Mouse (Mus musculus) right cerebral cortex, adult 18-20 months (tissue): Measurements from ENCODE around the gene Mpc1.
A peak's percentile ranks its signal among the peaks of the same experiment; 100 is the strongest.

Experiments
- DNase-seq: peaks from one replicate; pipeline ENCODE4 v3.0.0; 2022; ENCODE audit warnings: mixed read lengths

Mpc1 gene

DNA sequence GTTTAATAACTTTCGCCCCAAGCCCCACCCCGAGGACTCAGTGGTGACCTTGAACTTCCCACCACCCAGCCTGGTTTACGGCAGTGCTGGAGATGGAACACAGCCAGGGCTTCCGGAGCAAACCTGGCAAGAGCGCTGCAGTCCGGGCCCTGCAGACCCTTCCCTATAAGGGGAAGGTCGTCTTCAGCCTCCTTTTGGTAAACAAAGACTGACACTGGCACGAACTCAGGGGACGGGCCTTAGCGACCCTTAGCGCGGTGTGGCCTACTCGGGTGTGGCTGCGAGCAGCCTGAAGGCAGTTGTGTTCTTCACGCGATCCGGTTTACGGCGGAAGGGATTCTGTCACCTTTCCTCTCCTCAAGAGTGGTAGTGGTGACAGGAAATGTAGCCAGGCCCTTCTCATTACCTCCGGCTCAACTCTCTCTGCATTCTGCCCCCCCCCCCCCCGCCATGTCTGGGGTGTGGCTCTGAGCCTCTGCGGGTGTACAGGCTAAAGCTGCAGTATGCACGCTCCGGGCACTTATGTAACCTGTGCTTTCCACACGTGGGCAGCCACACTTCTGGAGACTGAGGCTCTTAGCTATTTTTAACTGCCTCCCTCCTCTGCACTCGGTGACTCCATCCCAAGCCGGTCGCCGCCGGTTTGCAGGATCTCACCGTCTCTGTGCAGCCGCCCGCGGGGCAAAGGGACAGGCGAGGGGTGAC, at the start of gene Mpc1:
TSS of gene Mpc1 (plus strand) at position 84 of the 705 bp plus-strand sequence.
- peak; percentile 93 for DNase-seq

- no peak for DNase-seq
These were observed 49.0 kb upstream of the Mpc1 start for GRCm38 (mm10) chr17:8233618-8234214.

- DNase-seq, result no peak
These were observed 48.2 kb upstream of the Mpc1 start for GRCm38 (mm10) chr17:8234537-8234936.

DNA sequence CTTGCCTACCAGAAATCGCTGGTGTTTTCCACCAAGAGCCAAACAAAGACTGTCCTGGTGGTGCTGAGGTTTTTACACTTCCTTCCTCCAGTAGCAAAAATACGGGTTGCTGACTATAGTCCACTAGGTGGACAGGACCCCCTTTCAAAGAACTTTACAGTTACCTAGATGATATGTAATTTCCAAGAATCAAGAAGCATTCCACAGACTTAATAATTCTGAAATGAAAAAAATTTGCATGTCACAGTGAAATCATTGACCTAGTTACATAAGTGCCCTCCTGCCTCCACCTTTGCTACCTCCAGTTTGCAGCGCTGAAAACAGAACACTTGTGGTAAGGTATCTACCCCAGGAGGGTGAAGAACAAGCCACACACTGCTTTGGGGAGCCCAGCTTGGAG, 47.0 kb upstream of the Mpc1 start, which contains the start of gene Ccr6:
TSS of gene Ccr6 (plus strand) at position 301 of the 400 bp plus-strand sequence.
- no peak for DNase-seq

DNA sequence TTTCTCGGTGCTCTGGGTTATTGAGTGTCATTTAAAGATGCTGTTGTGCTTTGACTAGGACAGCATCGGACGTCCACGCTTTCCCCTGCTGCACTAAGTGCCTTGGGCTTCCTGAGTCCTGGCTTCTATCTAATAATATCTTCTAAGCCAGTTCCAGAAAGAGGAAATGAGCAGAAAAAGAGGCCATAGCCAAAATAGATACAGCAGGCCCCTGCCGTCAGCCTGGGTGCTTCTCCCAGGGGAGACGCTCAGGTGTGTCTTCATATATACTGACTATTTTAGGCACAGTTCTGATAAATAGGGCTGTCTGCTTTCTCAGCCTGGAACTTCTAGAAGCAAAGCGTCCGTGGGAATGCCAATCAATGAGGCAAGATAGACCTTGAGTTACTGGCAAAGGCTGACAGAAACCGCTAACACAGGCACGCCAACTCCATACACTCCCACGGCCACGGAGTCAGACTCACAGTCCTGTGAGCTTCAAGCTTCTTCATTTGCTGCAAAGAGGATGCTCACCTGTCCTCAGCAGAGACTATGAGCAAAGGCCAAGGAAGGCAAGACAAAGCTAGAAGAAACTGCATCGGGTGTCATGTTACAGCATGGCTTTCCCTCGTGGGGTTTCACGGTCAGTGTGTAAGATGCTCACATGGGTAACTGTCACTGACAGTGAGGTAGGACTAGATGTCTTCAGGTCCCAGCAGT, 44.5 kb upstream of the Mpc1 start:
- DNase-seq, result peak; percentile 29

DNA sequence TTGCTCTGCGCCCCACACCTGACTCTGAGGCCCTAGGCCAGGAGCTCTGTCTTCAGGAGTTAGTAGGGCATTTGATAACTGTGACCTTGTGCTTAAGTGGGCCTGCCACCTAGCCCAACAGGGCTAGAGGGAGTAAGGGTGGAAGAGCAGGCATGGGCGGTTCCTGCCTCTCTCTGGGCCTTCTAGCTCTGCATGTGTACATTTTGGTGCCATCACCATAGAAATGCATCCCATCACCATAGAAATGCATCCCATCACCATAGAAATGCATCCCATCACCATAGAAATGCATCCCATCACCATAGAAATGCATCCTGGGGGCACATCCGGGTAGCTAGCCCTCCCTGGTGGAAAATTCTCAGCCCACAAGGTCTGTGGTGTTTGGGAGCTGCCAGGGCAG, 43.1 kb upstream of the Mpc1 start:
- no peak for DNase-seq

GRCm38 (mm10) chr17:8240517-8240916, 42.2 kb upstream of the Mpc1 start:
- no peak for DNase-seq

DNA sequence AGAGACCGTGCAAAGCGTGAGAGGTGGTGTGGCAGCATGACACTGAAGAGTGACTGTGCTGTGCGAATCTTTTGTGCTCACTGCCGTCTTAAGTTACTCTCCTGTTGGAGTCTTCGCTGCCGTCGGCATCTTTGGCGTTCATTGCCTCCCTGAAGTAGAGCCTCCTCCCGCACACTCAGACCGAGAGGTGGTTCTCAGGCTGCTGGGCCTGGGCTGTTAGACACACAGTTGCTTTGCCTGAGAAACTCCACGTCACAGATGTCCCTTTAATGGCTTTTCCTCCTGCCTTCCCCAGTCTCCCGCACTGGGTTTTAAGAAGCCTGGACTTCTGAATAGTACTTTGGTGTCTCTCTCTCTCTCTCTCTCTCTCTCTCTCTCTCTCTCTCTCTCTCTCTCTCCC, 41.1 kb upstream of the Mpc1 start:
- DNase-seq, result no peak

GRCm38 (mm10) chr17:8242186-8242585, 40.5 kb upstream of the Mpc1 start:
- DNase-seq, result no peak

- no peak for DNase-seq
These were observed 38.6 kb upstream of the Mpc1 start for GRCm38 (mm10) chr17:8244124-8244523.

DNA sequence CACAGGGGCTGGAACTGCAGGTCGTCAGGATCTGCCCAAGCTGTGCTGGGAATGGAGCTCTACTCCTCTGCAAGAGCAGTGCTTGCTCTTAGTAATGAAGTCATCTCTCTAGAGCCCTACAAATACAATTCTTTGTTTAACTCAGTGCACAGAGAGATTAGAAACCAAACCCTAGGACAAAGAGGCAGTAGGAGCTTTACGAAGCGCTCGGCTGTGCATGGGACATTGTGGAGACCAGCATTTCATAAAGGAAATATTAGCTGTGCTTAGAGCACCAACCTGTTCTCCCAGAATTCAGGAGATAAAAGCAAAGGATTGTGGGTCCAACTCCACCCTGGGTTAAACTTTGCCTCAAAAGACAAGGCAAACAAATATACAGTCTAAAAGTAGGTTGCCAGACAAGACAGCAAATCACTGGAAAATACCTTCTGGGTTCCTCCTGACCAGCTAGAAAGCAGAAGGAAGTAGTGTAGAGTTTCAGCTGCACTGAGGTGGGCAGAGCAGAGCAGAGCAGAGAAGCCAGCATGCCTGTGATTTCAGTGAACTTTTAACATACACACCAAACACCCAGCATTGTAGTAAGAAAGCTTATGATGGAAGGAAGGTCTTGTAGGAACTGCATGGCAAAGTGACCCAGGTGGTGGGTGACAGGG, 36.5 kb upstream of the Mpc1 start:
- no peak for DNase-seq

GRCm38 (mm10) chr17:8251704-8252103, 31.0 kb upstream of the Mpc1 start:
- DNase-seq, result no peak

- DNase-seq, result no peak
These were observed 28.4 kb upstream of the Mpc1 start for GRCm38 (mm10) chr17:8254268-8254667.

GRCm38 (mm10) chr17:8254914-8255313, 27.8 kb upstream of the Mpc1 start:
- no peak for DNase-seq

GRCm38 (mm10) chr17:8255583-8255982, 27.1 kb upstream of the Mpc1 start:
- DNase-seq, result no peak

DNA sequence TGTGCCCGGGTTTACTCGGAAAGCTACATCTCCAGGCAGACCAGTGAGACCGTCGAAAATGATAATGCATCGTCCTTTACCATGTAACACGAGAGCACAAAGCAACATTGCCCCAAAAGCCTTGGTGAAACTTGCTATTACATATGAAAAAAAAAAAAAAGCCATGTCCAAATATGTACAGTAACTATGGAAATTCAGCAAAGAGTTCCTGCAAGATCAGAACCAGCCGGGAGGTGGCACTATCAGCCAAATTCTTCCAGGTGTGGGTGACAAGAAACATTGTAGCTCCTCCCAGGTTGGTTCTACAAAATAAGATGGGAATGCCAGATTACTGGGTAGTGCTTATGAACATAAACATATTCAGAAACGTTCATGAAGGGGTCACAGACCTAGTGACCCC, 25.7 kb upstream of the Mpc1 start:
- no peak for DNase-seq

DNA sequence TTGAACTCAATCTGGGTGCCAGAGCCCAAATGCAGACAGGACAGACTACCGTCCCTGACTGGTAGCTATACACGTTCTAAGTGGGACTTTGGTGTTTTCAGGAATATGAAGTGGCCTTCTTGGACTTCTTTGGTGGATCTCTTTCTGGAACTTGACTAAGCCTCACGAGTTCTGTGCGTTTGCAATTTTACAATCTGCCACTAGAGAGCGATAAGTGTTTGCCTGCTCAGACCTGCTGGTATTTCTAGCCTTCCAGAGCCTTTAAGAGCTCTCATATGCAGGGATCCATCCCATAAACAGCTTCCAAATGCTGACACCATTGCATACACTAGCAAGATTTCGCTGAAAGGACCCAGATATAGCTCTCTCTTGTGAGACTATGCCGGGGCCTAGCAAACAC, 18.1 kb upstream of the Mpc1 start:
- peak; percentile 72 for DNase-seq

DNA sequence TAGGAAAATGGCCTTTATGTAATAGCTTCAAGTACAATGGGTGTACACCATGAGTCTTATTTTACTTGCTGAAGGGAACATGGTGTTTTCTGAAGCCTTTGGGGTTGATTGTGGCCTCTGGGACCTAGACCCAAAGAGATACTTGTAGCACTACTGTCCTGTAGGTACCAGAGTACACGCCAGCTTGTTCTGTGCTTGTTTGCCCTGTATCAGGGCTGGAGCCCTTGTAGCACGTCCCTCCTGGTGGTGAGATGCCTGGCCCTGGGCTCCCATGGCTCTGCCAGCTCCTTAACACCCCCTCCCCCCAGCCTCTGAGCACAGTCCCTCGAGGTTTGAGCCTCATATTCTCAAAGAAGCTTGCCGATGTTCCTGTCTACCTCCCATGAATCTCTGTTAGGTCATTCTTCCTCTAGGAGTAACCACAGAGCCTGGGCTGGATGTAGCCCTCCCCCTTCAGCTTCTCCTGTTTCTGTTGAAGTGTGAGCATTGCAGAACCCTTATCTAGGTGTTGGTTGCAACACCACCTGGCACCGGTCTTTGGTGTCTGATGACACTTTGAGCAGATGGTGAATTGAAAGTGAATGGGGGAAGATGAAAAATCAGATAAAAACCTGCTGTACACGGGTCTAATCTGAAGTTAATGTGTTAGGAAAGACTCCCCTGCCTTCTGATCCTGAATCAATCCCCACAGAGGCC, 10.5 kb upstream of the Mpc1 start:
- DNase-seq, result no peak

- DNase-seq, result no peak
These were observed 9.8 kb upstream of the Mpc1 start for GRCm38 (mm10) chr17:8272951-8273350.

DNA sequence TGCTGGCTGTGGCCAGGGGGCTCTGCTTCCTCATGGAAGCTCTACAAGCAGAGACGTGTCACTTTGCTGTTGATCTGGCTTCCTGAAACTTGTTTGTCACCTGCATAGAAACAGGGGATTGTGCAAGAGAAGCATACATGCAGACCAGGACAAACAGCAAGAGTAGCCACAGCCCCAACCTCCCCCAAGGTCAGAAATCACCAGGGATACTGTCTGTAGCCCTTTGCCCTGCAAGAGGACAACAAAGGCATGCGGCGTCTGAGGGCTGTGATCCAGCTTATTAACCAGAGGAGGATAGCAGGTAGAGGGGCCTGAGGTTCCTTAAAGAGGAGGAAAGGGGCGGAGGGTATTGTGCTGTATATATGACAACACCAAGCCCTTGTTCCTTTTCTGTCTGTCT, 6.6 kb upstream of the Mpc1 start:
- DNase-seq, result no peak

DNA sequence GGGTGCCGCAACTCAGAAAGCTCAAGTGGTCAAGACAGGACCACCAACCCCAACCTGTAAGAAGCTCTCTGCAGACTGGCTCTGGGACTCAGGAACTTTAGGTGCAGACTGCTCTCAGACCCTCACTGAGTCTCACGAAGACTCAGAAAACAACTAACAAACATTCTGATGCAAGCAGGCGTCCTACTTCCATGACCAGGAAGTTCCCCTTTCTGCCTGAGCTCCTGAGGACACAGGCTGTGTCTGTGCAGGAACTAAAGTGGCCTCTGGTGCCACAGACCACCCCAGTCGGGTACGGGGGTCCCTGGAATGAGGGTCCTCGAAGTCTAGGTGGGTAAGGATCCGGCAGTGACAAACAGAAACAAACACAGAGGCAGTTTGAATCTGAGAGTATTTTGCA, 6.0 kb upstream of the Mpc1 start:
- no peak for DNase-seq

GRCm38 (mm10) chr17:8277266-8277665, 5.4 kb upstream of the Mpc1 start:
- DNase-seq, result no peak

DNA sequence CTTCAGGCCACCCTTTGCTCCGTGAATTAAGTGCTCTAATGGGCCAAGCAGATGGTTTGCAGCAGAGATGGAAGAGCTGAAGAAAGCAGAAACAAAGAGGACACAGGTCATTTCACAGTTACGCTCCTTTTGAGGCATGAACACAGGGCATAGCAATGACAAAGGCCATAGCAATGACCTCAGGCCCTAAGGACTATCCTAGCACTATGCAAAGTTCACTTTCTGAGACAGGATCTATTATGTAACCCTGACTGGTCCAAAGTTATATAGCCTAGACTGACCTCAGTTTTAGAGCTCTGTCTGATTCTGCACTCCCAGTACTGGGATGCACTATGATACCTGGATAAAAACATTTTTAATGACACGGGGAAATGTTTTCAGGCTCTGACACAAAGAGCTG, 4.3 kb upstream of the Mpc1 start:
- DNase-seq, result no peak
